Mouse (Mus musculus): ENCODE results near the gene Gm49510.
"Not testable (repeated sequence)": the region's sequence is repeated elsewhere in the genome, so short reads cannot be mapped to it uniquely, and the experiment has no call there.

Gm49510 gene

GRCm38 (mm10) chr15:78877810-78878390 lies 21.6 kb upstream of the Gm49510 start:
- peak; percentile 5; the same call in 1 of the 2 replicates for ATAC-seq (ENCODE audit: insufficient number of reproducible peaks, low FRiP score, low TSS enrichment)

- not testable (repeated sequence) for ATAC-seq (ENCODE audit: insufficient number of reproducible peaks, low FRiP score, low TSS enrichment)
These were observed 20.5 kb upstream of the Gm49510 start for GRCm38 (mm10) chr15:78878792-78879516.

- no peak for ATAC-seq (ENCODE audit: insufficient number of reproducible peaks, low FRiP score, low TSS enrichment)
These were observed 19.0 kb upstream of the Gm49510 start for GRCm38 (mm10) chr15:78880432-78880831.

GRCm38 (mm10) chr15:78881828-78882227 lies 17.6 kb upstream of the Gm49510 start:
- ATAC-seq (ENCODE audit: insufficient number of reproducible peaks, low FRiP score, low TSS enrichment), result no peak

- no peak for ATAC-seq (ENCODE audit: insufficient number of reproducible peaks, low FRiP score, low TSS enrichment)
These were observed 10.0 kb upstream of the Gm49510 start for GRCm38 (mm10) chr15:78889401-78889853.

GRCm38 (mm10) chr15:78892440-78892839 lies 7.0 kb upstream of the Gm49510 start:
- ATAC-seq (ENCODE audit: insufficient number of reproducible peaks, low FRiP score, low TSS enrichment), result no peak

- no peak for ATAC-seq (ENCODE audit: insufficient number of reproducible peaks, low FRiP score, low TSS enrichment)
These were observed 4.7 kb upstream of the Gm49510 start for GRCm38 (mm10) chr15:78894726-78895125.

- ATAC-seq (ENCODE audit: insufficient number of reproducible peaks, low FRiP score, low TSS enrichment), result no peak
These were observed 3.7 kb upstream of the Gm49510 start for GRCm38 (mm10) chr15:78895741-78896140.

GRCm38 (mm10) chr15:78896149-78896548 lies 3.3 kb upstream of the Gm49510 start:
- no peak for ATAC-seq (ENCODE audit: insufficient number of reproducible peaks, low FRiP score, low TSS enrichment)

- ATAC-seq (ENCODE audit: insufficient number of reproducible peaks, low FRiP score, low TSS enrichment), result no peak
These were observed 2.0 kb upstream of the Gm49510 start for GRCm38 (mm10) chr15:78897488-78897887.

GRCm38 (mm10) chr15:78898507-78899001 lies 913 bp upstream of the Gm49510 start:
- ATAC-seq (ENCODE audit: insufficient number of reproducible peaks, low FRiP score, low TSS enrichment), result no peak

GRCm38 (mm10) chr15:78899740-78900584 lies 495 bp downstream of the Gm49510 start, which contains the start of gene Sh3bp1:
TSS of gene Sh3bp1 (plus strand) at chr15:78899768.
- ATAC-seq (ENCODE audit: insufficient number of reproducible peaks, low FRiP score, low TSS enrichment), result no peak

GRCm38 (mm10) chr15:78900585-78901421 lies 1.3 kb downstream of the Gm49510 start:
- ATAC-seq (ENCODE audit: insufficient number of reproducible peaks, low FRiP score, low TSS enrichment), result no peak

GRCm38 (mm10) chr15:78901422-78901789 lies 1.9 kb downstream of the Gm49510 start:
- ATAC-seq (ENCODE audit: insufficient number of reproducible peaks, low FRiP score, low TSS enrichment), result no peak

- ATAC-seq (ENCODE audit: insufficient number of reproducible peaks, low FRiP score, low TSS enrichment), result 0 out of 2 replicates have a peak, but pooled peaks have one; percentile 22
These were observed 3.8 kb downstream of the Gm49510 start for GRCm38 (mm10) chr15:78903243-78903642.

- no peak for ATAC-seq (ENCODE audit: insufficient number of reproducible peaks, low FRiP score, low TSS enrichment)
These were observed 8.9 kb downstream of the Gm49510 start for GRCm38 (mm10) chr15:78908399-78908798.

GRCm38 (mm10) chr15:78908982-78909381 lies 9.5 kb downstream of the Gm49510 start:
- no peak for ATAC-seq (ENCODE audit: insufficient number of reproducible peaks, low FRiP score, low TSS enrichment)

- ATAC-seq (ENCODE audit: insufficient number of reproducible peaks, low FRiP score, low TSS enrichment), result no peak
These were observed 12.6 kb downstream of the Gm49510 start for GRCm38 (mm10) chr15:78912040-78912439.

- peak; percentile 87 for ATAC-seq (ENCODE audit: insufficient number of reproducible peaks, low FRiP score, low TSS enrichment)
These were observed 14.2 kb downstream of the Gm49510 start, which contains the start of gene Pdxp for GRCm38 (mm10) chr15:78913632-78914090. TSS of gene Pdxp (plus strand) at chr15:78913919.
